Mouse (Mus musculus) cerebellum, adult 18-20 months (tissue): Measurements from ENCODE around the gene Gatad2b.

Experiments used
- DNase-seq, 2 experiments: peaks; one replicate each; pipeline ENCODE4 v3.0.0; 2021

Gatad2b gene

DNA sequence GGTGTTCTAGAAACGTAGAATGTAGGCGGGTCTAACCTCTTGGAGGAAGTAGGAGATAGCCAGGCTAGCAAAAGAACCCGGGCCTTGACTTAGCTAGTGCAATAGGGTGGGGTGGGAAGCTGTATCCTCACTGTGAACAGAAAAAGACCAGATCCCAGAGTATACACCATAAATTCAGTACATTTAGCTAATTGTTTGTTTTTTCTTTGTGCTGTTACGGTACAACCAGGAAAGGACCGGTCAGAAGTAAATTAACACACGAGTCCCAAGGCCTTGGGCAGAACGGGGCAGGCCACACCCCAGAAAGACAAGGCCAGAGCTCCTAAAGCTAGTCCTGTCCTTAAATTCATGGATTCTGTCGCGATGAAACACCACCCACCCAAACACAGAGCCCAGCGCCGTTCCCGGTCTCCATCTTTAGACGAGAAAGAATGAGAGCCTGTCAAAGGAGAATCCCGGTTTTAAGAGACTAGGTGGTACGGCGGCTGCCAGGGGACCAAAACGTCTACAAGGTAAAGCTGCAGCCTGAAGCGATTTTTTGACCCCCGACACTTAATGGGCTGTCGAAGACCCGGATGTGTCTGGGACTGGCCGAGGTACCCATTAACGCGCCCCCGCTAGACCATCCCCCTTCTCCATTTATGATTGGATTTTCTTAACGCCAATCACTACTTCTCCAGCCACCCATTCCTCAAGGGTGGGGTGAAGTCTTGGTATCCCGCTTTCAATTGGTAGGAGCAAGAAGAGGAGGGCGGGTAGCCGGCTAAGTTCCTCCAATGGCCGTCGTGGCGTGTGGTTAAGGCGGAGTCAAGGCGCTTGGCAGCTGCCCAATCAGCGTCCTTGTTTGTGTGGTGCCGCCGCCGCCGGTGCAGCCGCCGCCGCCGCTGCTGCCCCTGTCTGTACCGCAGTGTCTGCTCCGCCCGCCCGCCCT, at the start of gene Gatad2b:
Gatad2b (plus strand) TSS at position 834 of the 931 bp plus-strand sequence.
- peak; percentile 98 for DNase-seq

DNA sequence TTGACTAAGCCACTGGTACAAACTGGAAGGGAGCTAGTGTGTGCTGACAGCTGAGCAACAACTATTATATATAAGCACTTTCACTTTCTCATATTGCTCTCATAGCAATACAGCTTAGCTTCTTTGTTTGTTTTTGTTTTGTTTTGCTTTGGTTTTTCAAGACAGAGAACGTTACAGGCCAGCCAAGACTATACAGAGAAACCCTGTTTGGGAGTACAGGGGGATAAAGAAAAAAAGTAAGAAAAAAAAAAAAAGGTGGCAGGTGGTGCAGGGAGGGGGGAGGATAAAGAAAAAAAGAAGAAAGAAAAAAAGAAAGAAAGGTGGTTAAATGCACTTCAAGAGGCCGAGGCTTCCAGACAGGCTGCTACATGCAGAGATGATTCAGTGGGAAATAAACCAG, 47.6 kb upstream of the Gatad2b start:
- DNase-seq, result no peak

- DNase-seq, result no peak
These were observed 45.4 kb upstream of the Gatad2b start for GRCm38 (mm10) chr3:90247630-90247959.

DNA sequence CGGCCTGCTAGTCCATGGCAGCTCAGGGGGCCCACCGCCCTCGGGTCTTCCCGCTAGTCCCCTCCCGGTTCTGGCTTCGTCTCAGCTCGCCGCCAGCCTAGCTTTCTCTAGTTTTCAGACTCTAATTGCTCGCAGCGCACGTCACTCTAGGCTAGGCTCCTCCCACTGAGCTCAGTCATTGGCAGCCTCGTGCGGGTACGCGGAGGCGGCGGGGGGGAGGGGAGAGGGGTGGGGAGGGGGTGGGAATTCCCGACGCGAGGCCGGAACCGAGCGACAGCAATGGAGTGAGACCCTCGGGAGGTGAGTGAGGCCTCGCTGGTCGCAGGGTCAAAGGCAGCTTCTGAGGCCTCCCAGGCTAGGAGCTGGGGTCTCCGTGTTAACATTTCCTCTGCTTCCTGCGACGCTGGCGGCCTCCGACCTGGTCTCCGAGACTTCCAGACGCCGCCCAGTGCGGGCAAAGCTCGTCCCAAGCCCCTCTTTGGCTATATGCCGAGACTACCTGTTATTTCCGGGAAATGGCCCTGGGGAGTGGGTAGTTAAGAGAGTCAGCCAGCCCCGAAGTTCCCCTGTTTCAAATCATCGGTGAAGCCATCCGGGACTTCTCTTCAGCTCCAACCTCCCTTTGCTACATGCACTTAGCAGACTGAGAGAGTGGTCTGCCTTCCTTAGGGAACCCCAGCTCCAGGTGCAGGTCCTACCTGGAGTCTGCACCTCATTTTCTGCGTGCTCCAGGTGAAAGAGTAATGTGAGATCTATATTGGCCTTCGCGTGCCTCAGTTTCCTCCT, 44.8 kb upstream of the Gatad2b start, which contains the start of gene Slc39a1:
Slc39a1 (plus strand) TSS at position 213 of the 786 bp plus-strand sequence.
- DNase-seq, result peak; percentile 91 to 96

DNA sequence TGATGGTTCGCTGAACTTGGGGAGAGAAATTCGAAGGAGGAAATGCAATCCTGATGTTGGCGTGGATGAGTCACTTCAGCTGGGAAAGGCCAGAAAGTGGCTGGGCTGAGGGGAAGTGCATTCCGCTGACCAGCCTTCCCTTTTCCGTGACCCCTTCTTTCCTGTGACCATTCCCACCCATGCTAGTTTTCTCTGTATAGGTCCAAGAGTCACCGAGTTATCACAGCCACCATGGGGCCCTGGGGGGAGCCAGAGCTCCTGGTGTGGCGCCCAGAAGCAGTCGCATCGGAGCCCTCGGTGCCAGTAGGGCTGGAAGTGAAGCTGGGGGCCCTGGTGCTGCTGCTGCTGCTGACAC, 44.3 kb upstream of the Gatad2b start:
- peak in 1 of 2 experiments; percentile 41 for DNase-seq

- DNase-seq, result peak in 1 of 2 experiments; percentile 4
These were observed 42.2 kb upstream of the Gatad2b start for GRCm38 (mm10) chr3:90250791-90251190.

- peak in 1 of 2 experiments; percentile 17 for DNase-seq
These were observed 41.2 kb upstream of the Gatad2b start for GRCm38 (mm10) chr3:90251731-90252226.

GRCm38 (mm10) chr3:90252659-90253058, 40.3 kb upstream of the Gatad2b start:
- DNase-seq, result peak in 1 of 2 experiments; percentile 28

- DNase-seq, result peak in 1 of 2 experiments; percentile 10
These were observed 39.8 kb upstream of the Gatad2b start for GRCm38 (mm10) chr3:90253174-90253573.

DNA sequence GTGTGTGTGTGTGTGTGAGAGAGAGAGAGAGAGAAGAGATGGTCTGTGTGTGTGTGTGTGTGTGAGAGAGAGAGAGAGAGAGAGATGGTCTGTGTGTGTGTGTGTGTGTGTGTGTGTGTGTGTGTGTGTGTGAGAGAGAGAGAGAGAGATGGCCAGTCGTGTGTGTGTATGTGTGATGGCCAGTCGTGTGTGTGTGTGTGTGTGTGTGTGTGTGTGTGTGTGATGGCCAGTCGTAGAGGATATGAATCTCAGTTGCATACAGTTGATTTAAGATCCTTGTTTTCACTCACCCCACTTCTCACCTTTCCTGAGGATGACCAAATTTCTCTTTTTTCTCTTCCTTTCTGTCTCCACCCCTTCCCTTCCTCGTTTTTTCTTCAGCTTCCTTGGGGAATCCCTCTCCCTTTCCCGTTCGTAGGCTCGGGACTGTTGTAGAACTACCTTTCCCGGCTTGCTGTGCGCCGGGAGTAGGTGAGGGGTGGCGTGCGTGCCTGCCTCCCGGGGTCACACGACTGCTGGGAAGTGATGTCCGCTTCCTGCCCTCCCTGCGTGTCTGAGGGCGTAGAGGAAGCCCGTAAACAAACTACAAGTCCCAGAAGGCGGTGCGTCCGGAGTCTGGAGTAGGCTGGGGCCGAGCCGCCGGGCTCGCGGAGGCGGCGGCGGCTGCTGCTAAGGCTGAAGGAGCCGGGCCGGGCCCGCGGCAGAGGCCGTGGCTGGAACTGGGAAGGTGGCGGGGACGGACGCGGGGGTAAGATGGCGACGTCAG, 39.1 kb upstream of the Gatad2b start, which contains the start of gene Crtc2:
Crtc2 (plus strand) TSS at position 511 of the 766 bp plus-strand sequence.
- peak; percentile 94 to 100 for DNase-seq

DNA sequence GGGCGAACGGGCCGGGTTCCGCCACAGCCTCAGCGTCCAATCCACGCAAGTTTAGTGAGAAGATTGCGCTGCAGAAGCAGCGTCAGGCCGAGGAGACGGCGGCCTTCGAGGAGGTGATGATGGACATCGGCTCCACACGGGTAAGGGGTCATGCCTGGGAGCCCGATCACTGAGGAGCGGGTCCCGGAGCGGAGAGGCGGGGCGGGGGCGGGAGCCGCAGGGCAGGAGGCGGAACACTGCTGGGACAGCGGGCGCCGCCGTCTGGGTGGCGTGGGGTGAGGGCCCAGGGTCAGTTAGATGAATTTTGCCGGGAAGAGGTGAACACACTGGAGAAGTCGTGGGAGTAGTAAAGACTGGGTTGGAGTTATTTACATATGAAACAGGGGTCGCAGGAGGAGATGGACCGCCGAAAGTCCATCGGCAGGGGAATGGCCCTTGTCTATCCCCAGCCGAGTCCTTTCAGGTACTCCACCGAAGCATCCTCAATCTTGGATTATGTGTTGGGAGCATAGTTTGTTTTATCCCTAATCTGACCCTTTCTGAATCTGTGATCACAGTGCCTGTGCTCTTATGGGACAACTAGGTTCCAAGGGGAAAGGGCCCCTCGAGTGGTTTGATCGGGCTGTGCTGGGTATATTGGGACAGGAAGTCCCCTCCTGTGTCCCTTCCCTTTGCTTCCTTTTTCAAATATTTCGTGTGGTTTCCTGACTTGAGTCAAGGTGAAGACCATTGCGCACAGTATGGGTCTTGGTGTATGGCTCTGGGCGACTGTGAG, 38.4 kb upstream of the Gatad2b start:
- DNase-seq, result no peak

DNA sequence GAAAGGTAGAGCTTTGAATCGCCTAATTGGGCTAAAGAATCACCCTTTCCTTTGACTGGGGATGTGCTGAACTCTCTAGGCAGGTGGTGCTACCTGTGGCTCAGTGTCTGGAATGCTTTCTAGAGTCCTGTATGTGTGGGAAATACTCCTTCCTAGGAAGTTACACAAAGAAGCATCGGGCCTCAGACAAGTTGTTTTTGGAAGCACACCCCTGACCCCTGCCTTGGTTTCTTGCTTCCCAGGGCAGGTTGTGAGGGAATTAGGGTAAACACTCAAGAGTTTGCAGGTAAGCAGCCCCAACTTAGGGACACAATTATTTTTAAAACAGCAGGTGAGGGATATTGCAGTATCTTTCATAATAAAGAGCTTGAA, 37.8 kb upstream of the Gatad2b start:
- DNase-seq, result no peak

- peak in 1 of 2 experiments; percentile 28 for DNase-seq
These were observed 37.1 kb upstream of the Gatad2b start for GRCm38 (mm10) chr3:90255784-90256353.

DNA sequence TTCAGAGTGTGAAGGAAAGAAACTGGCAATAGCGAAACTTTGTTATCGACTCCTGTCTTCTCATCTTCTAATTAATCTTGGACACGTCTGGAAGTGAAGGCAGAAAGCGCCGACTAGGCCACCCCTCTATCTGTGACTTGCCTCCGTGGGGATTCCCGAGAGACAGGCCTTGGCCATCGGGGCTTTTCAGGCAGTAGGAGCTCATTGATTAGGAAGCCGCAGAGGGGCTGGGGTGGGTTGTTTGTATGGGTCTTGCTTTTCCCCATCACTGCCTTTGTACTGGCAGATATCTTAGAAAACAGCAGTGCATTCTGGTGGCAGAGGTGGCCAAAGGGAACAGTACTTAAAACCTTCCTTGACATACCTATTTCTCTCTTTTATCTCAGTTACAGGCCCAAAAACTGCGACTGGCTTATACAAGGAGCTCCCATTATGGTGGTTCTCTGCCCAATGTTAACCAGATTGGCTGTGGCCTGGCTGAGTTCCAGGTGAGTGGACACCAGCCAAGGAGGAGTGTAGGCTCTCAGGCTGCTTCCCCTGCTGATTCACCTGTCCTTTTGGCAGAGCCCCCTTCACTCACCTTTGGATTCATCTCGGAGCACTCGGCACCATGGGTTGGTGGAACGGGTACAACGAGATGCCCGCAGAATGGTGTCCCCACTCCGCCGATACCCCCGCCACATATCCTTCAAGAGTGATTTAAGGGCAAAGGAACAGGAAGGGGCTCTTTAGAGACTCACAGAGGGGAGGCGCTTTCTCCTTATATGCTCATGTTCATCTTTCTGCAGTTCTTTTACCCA, 36.0 kb upstream of the Gatad2b start:
- DNase-seq, result peak; percentile 95

DNA sequence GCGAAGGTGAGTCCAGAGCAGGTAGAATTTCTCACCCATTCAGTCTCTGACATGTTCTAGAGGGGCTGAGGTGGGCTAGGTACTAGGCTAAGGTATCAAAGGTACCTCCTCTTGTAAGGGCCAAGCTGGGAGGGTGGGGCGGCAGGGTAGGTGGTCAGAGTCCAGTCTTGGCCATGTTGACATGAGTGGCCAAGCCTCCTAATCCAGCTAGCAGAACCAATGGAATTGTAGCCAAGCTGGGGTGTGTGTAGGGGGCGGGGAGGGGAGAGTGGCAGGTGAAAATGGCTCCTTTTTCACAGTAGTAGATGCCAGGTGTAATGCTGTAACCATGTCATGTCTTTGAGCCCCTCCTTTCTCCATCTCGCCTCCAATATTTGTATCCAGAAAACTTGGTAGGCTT, 34.5 kb upstream of the Gatad2b start:
- peak in 1 of 2 experiments; percentile 8 for DNase-seq

- DNase-seq, result peak in 1 of 2 experiments; percentile 13
These were observed 29.7 kb upstream of the Gatad2b start for GRCm38 (mm10) chr3:90263121-90263771.

GRCm38 (mm10) chr3:90264687-90265033, 28.3 kb upstream of the Gatad2b start:
- no peak for DNase-seq

- DNase-seq, result peak; percentile 93 to 95
These were observed 27.7 kb upstream of the Gatad2b start, which contains the start of gene Dennd4b for GRCm38 (mm10) chr3:90265034-90265931. Gene Dennd4b, plus strand, starts transcription at chr3:90265185.
